Mouse (Mus musculus) limb, embryonic 14.5 days (tissue): ENCODE measurements at regions not wholly inside any gene's neighbourhood (a gene's known extent, or its start where the extent isn't known, plus 50 kb on each side); places are given as distances from the start of the nearest gene placed in this dataset.

Source experiments
- ATAC-seq: fragments of 200-750 bp; cut with Nextera tagmentation; 2 replicates; pipeline ENCODE4 v1.8.0; 2017; ENCODE audit warnings: low read depth, moderate number of reproducible peaks, moderate TSS enrichment; ENCODE audit not compliant: low FRiP score
- DNase-seq: peaks from one replicate; pipeline ENCODE4 v3.0.0-alpha.2; 2015; ENCODE audit warnings: low spot score
- H3K27ac ChIP-seq: fragments of 300-500 bp; sonication (generic); replicated peaks from 2 replicates; pipeline ENCODE4 v1.5.1; 2014; ENCODE audit warnings: low read depth, mild to moderate bottlenecking, low read length, moderate library complexity, mixed read lengths
- H3K27me3 ChIP-seq: fragments of 300-500 bp; sonication (generic); 2 replicates; pipeline ENCODE4 v1.6.1; 2014; ENCODE audit warnings: low read length, mixed read lengths; ENCODE audit not compliant: control insufficient read depth, insufficient read depth
- H3K36me3 ChIP-seq: fragments of 300-500 bp; sonication (generic); 2 replicates; pipeline ENCODE4 v1.6.1; 2014; ENCODE audit warnings: mild to moderate bottlenecking, low read length, moderate library complexity, mixed read lengths; ENCODE audit not compliant: control insufficient read depth, insufficient read depth
- H3K4me1 ChIP-seq: fragments of 300-500 bp; sonication (generic); 2 replicates; pipeline ENCODE4 v1.6.1; 2014; ENCODE audit warnings: antibody characterized with exemption, low read length, mixed read lengths; ENCODE audit not compliant: control insufficient read depth, insufficient read depth
- H3K4me2 ChIP-seq: fragments of 300-500 bp; sonication (generic); replicated peaks from 2 replicates; pipeline ENCODE4 v1.6.1; 2014; ENCODE audit warnings: low read depth, mild to moderate bottlenecking, low read length, moderate library complexity; ENCODE audit not compliant: severe bottlenecking
- H3K4me3 ChIP-seq: fragments of 300-500 bp; sonication (generic); replicated peaks from 2 replicates; pipeline ENCODE4 v1.5.1; 2014; ENCODE audit warnings: low read length
- H3K9ac ChIP-seq: fragments of 300-500 bp; sonication (generic); 2 replicates; pipeline ENCODE4 v1.6.1; 2014; ENCODE audit warnings: mild to moderate bottlenecking, low read depth, low read length, moderate library complexity; ENCODE audit not compliant: severe bottlenecking
- H3K9me3 ChIP-seq: fragments of 300-500 bp; sonication (generic); 2 replicates; pipeline ENCODE4 v1.6.1; 2016; ENCODE audit warnings: low read length; ENCODE audit not compliant: control insufficient read depth
- POLR2A ChIP-seq: fragments of 200-500 bp; IDR thresholded peaks from 2 replicates; pipeline ENCODE4 v1.8.0; 2012; ENCODE audit warnings: inconsistent platforms, mild to moderate bottlenecking, moderate library complexity, borderline replicate concordance; ENCODE audit not compliant: insufficient read depth, insufficient read length; ENCODE audit errors: extremely low read depth
- WGBS: fragments of 180-500 bp; shearing (Covaris S2); extraction: QIAGEN DNeasy Blood & Tissue Kit; methylation state at CpG from one replicate; pipeline ENCODE4 v1.1.7; 2014; 5-methylcytosine and 5-hydroxymethylcytosine counted together

- DNase-seq (no peak), ATAC-seq (no peak)
- H3K9ac ChIP-seq = no peak overlapping the region
- H3K27ac ChIP-seq = no peak overlapping the region
- no peaks in the 10 kb centered on the region for H3K36me3 ChIP-seq
- H3K9me3 ChIP-seq = no peaks in the 10 kb centered on the region
- no peak for TF ChIP-seq POLR2A
- no peaks in the 10 kb centered on the region for H3K4me1 ChIP-seq
- H3K4me2 ChIP-seq = no peak overlapping the region
- no peak overlapping the region for H3K4me3 ChIP-seq
- 43% methylated on average over 6 of the region's 6 CpGs for WGBS
- H3K27me3 ChIP-seq = no peaks in the 10 kb centered on the region
Observed at GRCm38 (mm10) chr16:30884189-30884551, 197.1 kb downstream of the Xxylt1 start.

- H3K27me3 ChIP-seq = no peaks in the 10 kb centered on the region
- no peak overlapping the region for H3K4me3 ChIP-seq
- H3K4me1 ChIP-seq = no peaks in the 10 kb centered on the region
- DNase-seq = no peak
- no peaks in the 10 kb centered on the region for H3K9me3 ChIP-seq
- H3K9ac ChIP-seq = no peak overlapping the region
- no peak for TF ChIP-seq POLR2A
- WGBS = 46% methylated on average over 1 of the region's 1 CpGs
- no peaks in the 10 kb centered on the region for H3K36me3 ChIP-seq
- no peak overlapping the region for H3K27ac ChIP-seq
- ATAC-seq = no peak
- no peak overlapping the region for H3K4me2 ChIP-seq
Observed at GRCm38 (mm10) chr16:30886982-30887381, 194.2 kb downstream of the Xxylt1 start.

- Histone ChIP-seq H3K4me1 (no peaks in the 10 kb centered on the region), H3K27me3 (no peaks in the 10 kb centered on the region), H3K27ac (no peak overlapping the region), H3K36me3 (no peaks in the 10 kb centered on the region), H3K9ac (no peak overlapping the region), H3K9me3 (no peaks in the 10 kb centered on the region), H3K4me2 (no peak overlapping the region), H3K4me3 (no peak overlapping the region)
- DNase-seq (no peak), ATAC-seq (no peak)
- no peak for TF ChIP-seq POLR2A
- 65% methylated on average over 1 of the region's 1 CpGs for WGBS
Observed at GRCm38 (mm10) chr16:30887536-30887935, 193.7 kb downstream of the Xxylt1 start.

DNA sequence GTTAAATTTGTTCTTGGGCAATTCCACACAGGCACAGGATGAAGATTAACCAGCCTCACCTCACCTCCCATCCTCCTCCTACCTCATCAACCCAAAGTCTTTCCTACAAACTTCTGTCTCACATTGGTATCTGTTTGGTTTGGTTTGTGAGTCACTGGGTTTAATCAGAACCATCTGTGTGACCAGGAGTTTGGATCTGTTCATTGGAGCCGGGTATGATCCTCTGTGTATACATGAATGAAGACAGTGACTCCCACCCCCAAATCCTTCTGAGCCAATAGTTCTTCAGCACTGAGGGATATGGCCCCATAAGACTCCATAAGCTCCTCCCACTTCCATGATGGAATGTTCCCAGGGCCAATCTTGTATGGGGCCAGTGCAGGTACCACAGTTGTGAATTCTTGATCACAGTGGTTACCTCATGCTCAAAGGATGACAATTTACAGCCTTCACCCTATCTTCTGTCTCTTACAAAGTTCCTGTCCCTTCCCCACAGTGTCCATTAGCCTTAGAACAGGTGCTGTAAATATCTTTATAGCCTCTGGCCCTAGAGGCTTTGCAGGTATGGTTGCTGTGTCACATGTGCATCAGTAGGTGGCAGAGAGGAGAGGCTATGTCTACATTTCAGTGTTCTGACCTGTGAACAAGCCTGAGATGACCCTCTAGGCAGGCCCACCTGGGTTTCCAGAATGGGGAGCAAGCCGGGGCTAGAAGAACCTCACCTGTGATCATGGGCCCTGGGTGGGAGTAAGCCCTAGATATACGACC lies 192.5 kb downstream of the Xxylt1 start:
- Histone ChIP-seq H3K4me1 (no peaks in the 10 kb centered on the region), H3K27me3 (no peaks in the 10 kb centered on the region), H3K27ac (no peak overlapping the region), H3K36me3 (no peaks in the 10 kb centered on the region), H3K9me3 (no peaks in the 10 kb centered on the region), H3K4me3 (no peak overlapping the region), H3K9ac (no peak overlapping the region), H3K4me2 (no peak overlapping the region)
- WGBS = 74% methylated on average over 3 of the region's 3 CpGs
- no peak for TF ChIP-seq POLR2A
- ATAC-seq (no peak), DNase-seq (no peak)

- no peak overlapping the region for H3K9ac ChIP-seq
- ATAC-seq = no peak
- no peaks in the 10 kb centered on the region for H3K9me3 ChIP-seq
- 97% methylated on average over 6 of the region's 6 CpGs for WGBS
- DNase-seq = no peak
- no peak overlapping the region for H3K4me3 ChIP-seq
- H3K4me2 ChIP-seq = no peak overlapping the region
- H3K27ac ChIP-seq = no peak overlapping the region
- no peaks in the 10 kb centered on the region for H3K27me3 ChIP-seq
- no peaks in the 10 kb centered on the region for H3K4me1 ChIP-seq
- H3K36me3 ChIP-seq = no peaks in the 10 kb centered on the region
- TF ChIP-seq POLR2A = no peak
Observed at GRCm38 (mm10) chr16:30892606-30893005, 188.6 kb downstream of the Xxylt1 start.
